13 mouse cellular contexts compared by ENCODE assay signal in genomic region chr3:30460890-30461578, GRCm38 (mm10).
DNase-seq lines count a peak whose midpoint lies in the region; ATAC-seq and TF ChIP-seq lines count a peak whose summit lies in the region.
"Had no signal": no experiment of that assay in that cellular context is flagged by ENCODE, and none has a peak within 500 bp of the region (broad histone marks: within the 10 kb centered on the region; RNA-seq: fewer than 3 reads in every experiment).

No protein-coding gene starts in this region.

- peak; percentile 76 for ATAC-seq in forebrain, embryonic 15.5 days (replicated peaks)
- ATAC-seq in forebrain, embryonic 12.5 days (ENCODE audit: low FRiP score): no peak
- 0 out of 2 replicates have a peak, but pooled peaks have one; percentile 22 for ATAC-seq in heart, embryonic 11.5 days (replicated peaks; ENCODE audit: insufficient number of reproducible peaks, low FRiP score, low TSS enrichment)
- peak; percentile 75 for ATAC-seq in lung, postnatal 0 days
- no peak for ATAC-seq in frontal cortex, adult (ENCODE audit: low TSS enrichment)

- no peak overlapping the region for H3K4me3 ChIP-seq in forebrain, embryonic 15.5 days
- no peak overlapping the region for H3K4me3 ChIP-seq in forebrain, embryonic 12.5 days (replicated peaks)
- no peak overlapping the region for H3K4me3 ChIP-seq in heart, embryonic 11.5 days (ENCODE audit: low read depth, low read length)
- no peak overlapping the region for H3K4me3 ChIP-seq in lung, postnatal 0 days (ENCODE audit: low read depth, low read length)
- H3K4me3 ChIP-seq: erythroblast, embryonic 14.5 days; limb, embryonic 13.5 days had no signal

- WGBS in forebrain, embryonic 15.5 days: 59% methylated on average over 9 of the region's 9 CpGs
- WGBS in forebrain, embryonic 12.5 days: 79% methylated on average over 9 of the region's 9 CpGs
- 73% methylated on average over 9 of the region's 9 CpGs for WGBS in heart, embryonic 11.5 days (ENCODE audit: insufficient replicate concordance)
- 41% methylated on average over 9 of the region's 9 CpGs for WGBS in lung, postnatal 0 days

- no peak overlapping the region for H3K27ac ChIP-seq in forebrain, embryonic 15.5 days (replicated peaks)
- H3K27ac ChIP-seq in forebrain, embryonic 12.5 days: no peak overlapping the region
- H3K27ac ChIP-seq in heart, embryonic 11.5 days (ENCODE audit: low read depth, low read length): no peak overlapping the region
- H3K27ac ChIP-seq in lung, postnatal 0 days (ENCODE audit: low read length): no peak overlapping the region
- H3K27ac ChIP-seq: limb, embryonic 13.5 days; stomach, postnatal 0 days had no signal

- no peaks in the 10 kb centered on the region for H3K9me3 ChIP-seq in forebrain, embryonic 15.5 days
- no peaks in the 10 kb centered on the region for H3K9me3 ChIP-seq in forebrain, embryonic 12.5 days
- no peaks in the 10 kb centered on the region for H3K9me3 ChIP-seq in heart, embryonic 11.5 days (replicated peaks; ENCODE audit: control insufficient read depth, low read length)
- H3K9me3 ChIP-seq in lung, postnatal 0 days (ENCODE audit: low read length): no peaks in the 10 kb centered on the region
- H3K9me3 ChIP-seq: limb, embryonic 13.5 days had no signal

- 0 out of 2 replicates have a peak, but pooled peaks have one; percentile 20 for TF ChIP-seq CTCF in lung, postnatal 0 days (IDR thresholded peaks at IDR 0.05)

- H3K9ac ChIP-seq in forebrain, embryonic 15.5 days (replicated peaks): no peak overlapping the region
- H3K9ac ChIP-seq in forebrain, embryonic 12.5 days: no peak overlapping the region
- H3K9ac ChIP-seq in heart, embryonic 11.5 days (ENCODE audit: low read depth, low read length): no peak overlapping the region
- no peak overlapping the region for H3K9ac ChIP-seq in lung, postnatal 0 days (replicated peaks; ENCODE audit: low read depth)
- H3K9ac ChIP-seq: limb, embryonic 13.5 days had no signal

- DNase-seq in adipocyte (ENCODE audit: low spot score): peak; percentile 54
- DNase-seq in lung, postnatal 0 days (ENCODE audit: low spot score): peak; percentile 88
- no peak for DNase-seq in spleen, postnatal 4 days (ENCODE audit: low spot score in 2 of 2)
- no peak for DNase-seq in urinary bladder, postnatal 4 days (ENCODE audit: low spot score in 2 of 2)
- DNase-seq: cerebellum, adult 11 months; kidney, postnatal 4 days had no signal

- no peaks in the 10 kb centered on the region for H3K27me3 ChIP-seq in forebrain, embryonic 15.5 days
- no peaks in the 10 kb centered on the region for H3K27me3 ChIP-seq in forebrain, embryonic 12.5 days
- no peaks in the 10 kb centered on the region for H3K27me3 ChIP-seq in heart, embryonic 11.5 days (ENCODE audit: control insufficient read depth, insufficient read depth, low read length)
- no peaks in the 10 kb centered on the region for H3K27me3 ChIP-seq in lung, postnatal 0 days (replicated peaks; ENCODE audit: insufficient read depth, low read length)
- H3K27me3 ChIP-seq: limb, embryonic 13.5 days had no signal

- H3K36me3 ChIP-seq in forebrain, embryonic 15.5 days: no peaks in the 10 kb centered on the region
- no peaks in the 10 kb centered on the region for H3K36me3 ChIP-seq in forebrain, embryonic 12.5 days (replicated peaks)
- no peaks in the 10 kb centered on the region for H3K36me3 ChIP-seq in heart, embryonic 11.5 days (ENCODE audit: control insufficient read depth, insufficient read depth, low read length)
- no peaks in the 10 kb centered on the region for H3K36me3 ChIP-seq in lung, postnatal 0 days (ENCODE audit: insufficient read depth, low read length)
- H3K36me3 ChIP-seq: limb, embryonic 13.5 days had no signal

- no peak overlapping the region for H3K4me2 ChIP-seq in forebrain, embryonic 15.5 days (replicated peaks)
- H3K4me2 ChIP-seq in forebrain, embryonic 12.5 days: no peak overlapping the region
- no peak overlapping the region for H3K4me2 ChIP-seq in heart, embryonic 11.5 days
- no peak overlapping the region; the same call in 1 of the 2 replicates for H3K4me2 ChIP-seq in lung, postnatal 0 days (replicated peaks; ENCODE audit: low read depth, low read length)
- H3K4me2 ChIP-seq: limb, embryonic 13.5 days had no signal

- no peak for TF ChIP-seq EP300 in lung, postnatal 0 days (IDR thresholded peaks at IDR 0.05)

- H3K4me1 ChIP-seq in forebrain, embryonic 15.5 days: peaks cover 5% of the 10 kb centered on the region; the same call in 1 of the 2 replicates
- peaks cover 7% of the 10 kb centered on the region for H3K4me1 ChIP-seq in forebrain, embryonic 12.5 days
- no peaks in the 10 kb centered on the region; the same call in 1 of the 2 replicates for H3K4me1 ChIP-seq in heart, embryonic 11.5 days (ENCODE audit: control insufficient read depth, insufficient read depth, low read length)
- H3K4me1 ChIP-seq in lung, postnatal 0 days (ENCODE audit: insufficient read depth, low read depth, low read length): peaks cover 6% of the 10 kb centered on the region; the same call in 1 of the 2 replicates

Comparison
In these comparisons a context has a peak if more than half of its experiments do, and no peak if none do; other contexts are left out.
1. ATAC-seq: peak in forebrain, embryonic 15.5 days (single experiment), heart, embryonic 11.5 days (single experiment) and lung, postnatal 0 days (single experiment); none in forebrain, embryonic 12.5 days (single experiment) and frontal cortex, adult (single experiment).
2. DNase-seq: peak in adipocyte (single experiment) and lung, postnatal 0 days (single experiment); none in spleen, postnatal 4 days (0 of 2) and urinary bladder, postnatal 4 days (0 of 2).